Mouse (Mus musculus): Measurements from ENCODE around the gene Themis. TPM values are rescaled to one million over a fixed set of nuclear protein-coding genes. Genes with fewer than 3 reads are reported as not detected.

The Themis gene
- polyA plus RNA-seq, 1 experiment from 2014 or later = not detected

GRCm38 (mm10) chr10:28812571-28812936, 144.4 kb downstream of the Themis start:
- H3K9me3 ChIP-seq = no peaks in the 10 kb centered on the region
- ATAC-seq (ENCODE audit: low FRiP score) = no peak
- no peak overlapping the region for H3K4me2 ChIP-seq
- no peak overlapping the region for H3K27ac ChIP-seq
- H3K4me1 ChIP-seq (replicated peaks) = no peaks in the 10 kb centered on the region
- no peaks in the 10 kb centered on the region for H3K36me3 ChIP-seq
- H3K9ac ChIP-seq = no peak overlapping the region
- no peaks in the 10 kb centered on the region for H3K27me3 ChIP-seq
- no peak overlapping the region for H3K4me3 ChIP-seq

- Histone ChIP-seq H3K4me2 (no peak overlapping the region), H3K36me3 (no peaks in the 10 kb centered on the region), H3K4me3 (no peak overlapping the region), H3K4me1 (replicated peaks) (no peaks in the 10 kb centered on the region), H3K27me3 (no peaks in the 10 kb centered on the region), H3K9me3 (no peaks in the 10 kb centered on the region), H3K9ac (no peak overlapping the region), H3K27ac (no peak overlapping the region)
- WGBS = 68% methylated on average over 4 of the region's 4 CpGs
- no peak for ATAC-seq (ENCODE audit: low FRiP score)
These were observed 148.0 kb downstream of the Themis start for GRCm38 (mm10) chr10:28816160-28816559.

GRCm38 (mm10) chr10:28822320-28822719, 154.2 kb downstream of the Themis start:
- Histone ChIP-seq H3K9ac (no peak overlapping the region), H3K27ac (no peak overlapping the region), H3K27me3 (no peaks in the 10 kb centered on the region), H3K36me3 (no peaks in the 10 kb centered on the region), H3K4me3 (no peak overlapping the region), H3K4me2 (no peak overlapping the region), H3K4me1 (replicated peaks) (no peaks in the 10 kb centered on the region), H3K9me3 (no peaks in the 10 kb centered on the region)
- no peak for ATAC-seq (ENCODE audit: low FRiP score)
- 92% methylated on average over 3 of the region's 3 CpGs for WGBS

DNA sequence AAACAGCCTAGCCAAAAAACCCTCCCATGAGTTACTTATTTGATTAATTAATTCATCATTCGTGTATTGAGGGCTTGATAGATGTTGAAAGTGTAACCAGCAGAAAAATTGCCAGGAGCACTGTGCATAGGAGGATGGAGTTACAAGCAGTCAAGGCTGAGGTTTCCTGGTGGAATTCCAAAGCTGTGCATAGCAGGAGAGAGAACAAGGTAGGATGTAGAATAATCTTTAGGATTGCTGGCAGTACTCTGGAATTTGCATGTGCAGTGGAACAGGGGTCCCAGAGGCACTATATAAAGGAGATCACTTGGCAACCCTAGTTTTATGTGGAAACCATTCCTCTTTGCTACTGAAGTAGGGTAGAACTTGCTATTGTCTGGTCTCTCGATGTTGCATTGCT, 174.4 kb downstream of the Themis start:
- Histone ChIP-seq H3K9me3 (no peaks in the 10 kb centered on the region), H3K4me1 (replicated peaks) (peaks cover 8% of the 10 kb centered on the region), H3K9ac (no peak overlapping the region), H3K36me3 (no peaks in the 10 kb centered on the region), H3K27ac (no peak overlapping the region), H3K4me3 (no peak overlapping the region), H3K27me3 (no peaks in the 10 kb centered on the region), H3K4me2 (no peak overlapping the region)
- WGBS = 69% methylated on average over 2 of the region's 2 CpGs
- ATAC-seq (ENCODE audit: low FRiP score) = no peak

DNA sequence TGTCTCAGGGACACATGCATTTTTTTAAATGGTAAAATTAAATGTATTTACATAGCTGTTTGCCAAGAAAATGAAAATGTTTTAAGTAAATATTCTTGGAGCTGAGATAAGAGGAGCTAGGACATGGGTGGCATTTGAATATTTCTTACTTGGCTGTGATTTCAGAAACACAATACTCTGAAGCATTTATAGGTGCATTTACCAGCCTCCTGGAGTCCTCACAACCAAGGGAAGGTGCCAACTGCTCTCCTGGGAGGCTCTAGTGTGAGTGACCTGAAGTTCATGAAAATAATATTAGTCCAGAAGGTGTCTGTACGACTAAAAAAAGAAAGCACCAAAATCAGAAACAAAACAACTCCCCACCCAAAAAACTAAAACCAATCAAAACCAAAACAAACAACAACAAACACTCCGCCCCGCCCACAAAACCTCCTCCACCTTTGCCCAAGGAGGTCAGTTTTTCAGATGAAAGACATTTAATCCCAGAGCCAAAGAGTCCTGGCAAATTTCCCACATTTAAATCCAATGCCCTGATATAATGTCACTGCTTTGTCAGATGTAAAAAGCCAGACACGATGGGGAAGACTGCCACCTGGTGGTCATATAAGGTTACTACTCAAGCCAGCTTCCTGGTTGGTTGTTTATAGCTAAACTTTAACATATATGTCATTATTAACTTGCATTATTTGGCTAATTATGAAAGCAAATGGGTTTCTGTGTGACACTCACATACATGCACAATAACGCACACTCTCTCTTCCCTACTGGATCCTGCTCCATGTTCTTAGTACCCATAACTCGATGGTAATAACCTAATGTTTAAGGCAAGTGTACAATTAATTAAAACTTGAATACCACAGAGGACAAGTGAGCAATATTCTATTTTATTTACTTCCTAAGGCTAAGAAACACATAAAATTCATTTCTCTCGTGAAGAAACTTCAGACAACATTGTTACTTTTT, 175.9 kb downstream of the Themis start:
- Histone ChIP-seq H3K4me2 (no peak overlapping the region), H3K27me3 (no peaks in the 10 kb centered on the region), H3K9ac (no peak overlapping the region), H3K4me1 (replicated peaks) (peaks cover 8% of the 10 kb centered on the region), H3K9me3 (no peaks in the 10 kb centered on the region), H3K36me3 (no peaks in the 10 kb centered on the region), H3K4me3 (no peak overlapping the region), H3K27ac (no peak overlapping the region)
- ATAC-seq (ENCODE audit: low FRiP score) = peak; percentile 54; the same call in 1 of the 2 replicates
- 35% methylated on average over 7 of the region's 7 CpGs for WGBS

GRCm38 (mm10) chr10:28856154-28856553, 188.0 kb downstream of the Themis start:
- Histone ChIP-seq H3K4me1 (replicated peaks) (no peaks in the 10 kb centered on the region), H3K9me3 (no peaks in the 10 kb centered on the region), H3K36me3 (no peaks in the 10 kb centered on the region), H3K4me2 (no peak overlapping the region), H3K27me3 (no peaks in the 10 kb centered on the region), H3K9ac (no peak overlapping the region), H3K27ac (no peak overlapping the region), H3K4me3 (no peak overlapping the region)
- WGBS = 96% methylated on average over 2 of the region's 2 CpGs
- no peak for ATAC-seq (ENCODE audit: low FRiP score)

DNA sequence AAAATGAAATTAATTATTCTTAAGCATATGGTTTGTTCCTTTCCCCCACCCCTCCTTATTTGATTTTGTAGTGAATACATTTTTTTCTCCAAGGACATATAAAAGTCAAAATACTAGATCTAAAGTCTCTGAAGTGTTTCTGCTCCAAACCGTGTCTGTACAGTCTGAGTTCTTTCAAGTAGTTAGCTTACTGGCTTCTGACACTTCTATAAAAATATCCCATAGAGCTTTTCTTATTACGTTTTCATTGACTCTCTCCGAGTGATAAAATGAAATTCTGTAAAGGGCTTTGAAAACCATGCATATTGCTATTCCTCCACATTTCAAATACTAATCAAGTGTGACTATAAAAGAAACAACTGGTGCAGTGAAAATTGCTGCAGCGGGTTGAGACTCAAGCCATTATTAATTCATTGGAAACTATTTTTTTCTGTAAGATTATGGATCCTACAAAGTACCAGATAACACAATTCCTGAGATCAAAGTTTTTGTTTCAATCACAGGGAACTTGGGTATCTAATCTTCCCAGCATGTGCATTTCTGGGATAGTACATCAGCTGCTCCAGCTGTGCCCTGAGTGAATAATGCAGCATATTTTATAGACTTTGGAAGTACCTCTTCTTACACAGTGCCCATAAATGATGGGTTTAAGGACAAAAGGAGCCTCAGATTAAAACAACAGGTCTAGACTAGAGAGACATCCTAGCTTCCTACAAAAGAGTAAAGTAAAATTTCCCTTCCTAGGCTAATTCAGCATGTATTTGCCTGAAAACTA, 202.6 kb downstream of the Themis start:
- Histone ChIP-seq H3K36me3 (no peaks in the 10 kb centered on the region), H3K4me1 (replicated peaks) (peaks cover 7% of the 10 kb centered on the region), H3K9ac (no peak overlapping the region), H3K4me2 (no peak overlapping the region), H3K27ac (no peak overlapping the region), H3K4me3 (no peak overlapping the region), H3K9me3 (no peaks in the 10 kb centered on the region), H3K27me3 (no peaks in the 10 kb centered on the region)
- ATAC-seq (ENCODE audit: low FRiP score) = no peak
- WGBS = 69% methylated on average over 4 of the region's 4 CpGs

GRCm38 (mm10) chr10:28874605-28875004, 206.4 kb downstream of the Themis start:
- Histone ChIP-seq H3K9me3 (no peaks in the 10 kb centered on the region), H3K4me2 (no peak overlapping the region), H3K9ac (no peak overlapping the region), H3K4me3 (no peak overlapping the region), H3K4me1 (replicated peaks) (peaks cover 7% of the 10 kb centered on the region), H3K36me3 (no peaks in the 10 kb centered on the region), H3K27me3 (no peaks in the 10 kb centered on the region), H3K27ac (no peak overlapping the region)
- ATAC-seq (ENCODE audit: low FRiP score) = peak; percentile 77
- 28% methylated on average over 4 of the region's 4 CpGs for WGBS

DNA sequence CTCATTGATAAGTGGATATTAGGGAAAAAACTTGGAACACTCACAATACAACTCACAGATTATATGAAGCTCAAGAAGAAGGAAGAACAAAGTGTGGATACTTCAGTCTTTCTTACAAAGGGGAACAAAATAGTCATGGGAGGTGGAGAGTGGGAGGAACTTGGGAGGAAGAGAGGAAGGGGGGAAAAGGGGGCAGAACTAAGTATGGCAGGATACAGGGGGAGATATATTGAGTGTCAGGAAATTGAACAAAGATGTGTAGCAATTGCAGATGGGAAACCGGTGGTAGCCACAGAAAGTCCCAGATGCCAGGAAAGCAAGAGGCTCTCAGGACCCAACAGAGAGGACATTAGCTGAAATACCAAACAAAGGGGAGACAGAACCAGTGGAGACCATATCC, 219.5 kb downstream of the Themis start:
- Histone ChIP-seq H3K4me2 (no peak overlapping the region), H3K4me1 (replicated peaks) (no peaks in the 10 kb centered on the region), H3K36me3 (no peaks in the 10 kb centered on the region), H3K4me3 (no peak overlapping the region), H3K27me3 (no peaks in the 10 kb centered on the region), H3K27ac (no peak overlapping the region), H3K9ac (no peak overlapping the region), H3K9me3 (no peaks in the 10 kb centered on the region)
- ATAC-seq (ENCODE audit: low FRiP score) = no peak
- WGBS = 86% methylated on average over 1 of the region's 1 CpGs

DNA sequence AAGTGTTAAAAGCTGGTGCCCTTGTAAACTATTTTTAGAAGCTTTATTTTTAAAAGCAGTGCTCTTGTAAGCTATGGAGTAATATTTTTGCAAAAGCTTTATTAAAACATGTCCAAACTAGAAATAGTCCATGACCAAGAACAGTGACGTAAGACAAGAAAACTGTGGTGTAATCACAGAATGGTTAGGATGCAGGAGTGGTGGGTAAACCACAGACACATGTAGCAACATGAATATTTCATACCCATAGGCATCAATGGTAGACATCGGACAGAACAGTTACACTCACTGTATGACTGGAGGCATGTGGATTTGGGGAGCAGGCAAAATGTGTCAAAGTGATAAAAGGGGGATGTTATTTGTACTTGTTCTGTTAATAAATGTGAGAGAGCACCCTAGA, 222.7 kb downstream of the Themis start:
- Histone ChIP-seq H3K27me3 (no peaks in the 10 kb centered on the region), H3K4me1 (replicated peaks) (no peaks in the 10 kb centered on the region), H3K4me3 (no peak overlapping the region), H3K4me2 (no peak overlapping the region), H3K9me3 (no peaks in the 10 kb centered on the region), H3K27ac (no peak overlapping the region), H3K9ac (no peak overlapping the region), H3K36me3 (no peaks in the 10 kb centered on the region)
- no peak for ATAC-seq (ENCODE audit: low FRiP score)
- 93% methylated on average over 2 of the region's 2 CpGs for WGBS

- no peak for ATAC-seq (ENCODE audit: low FRiP score)
- no peaks in the 10 kb centered on the region for H3K9me3 ChIP-seq
- WGBS = 58% methylated on average over 1 of the region's 1 CpGs
These were observed 230.2 kb downstream of the Themis start for GRCm38 (mm10) chr10:28898351-28898750.

More at GRCm38 (mm10) chr10:28898351-28898750, 230.2 kb downstream of the Themis start:
- no peak overlapping the region for H3K9ac ChIP-seq
- no peak overlapping the region for H3K4me3 ChIP-seq
- H3K4me2 ChIP-seq = no peak overlapping the region
- H3K36me3 ChIP-seq = no peaks in the 10 kb centered on the region
- H3K27me3 ChIP-seq = no peaks in the 10 kb centered on the region
- no peak overlapping the region for H3K27ac ChIP-seq
- H3K4me1 ChIP-seq (replicated peaks) = no peaks in the 10 kb centered on the region
